Mouse (Mus musculus) heart, adult 2 months (tissue): ENCODE data around the gene Olfr652.

ENCODE experiments used
- CTCF ChIP-seq: fragments of 200-600 bp; IDR thresholded peaks from 2 replicates; pipeline ENCODE4 v1.8.1; 2022; ENCODE audit warnings: antibody characterized with exemption, mild to moderate bottlenecking, moderate library complexity
- EP300 ChIP-seq: fragments of 200-500 bp; IDR thresholded peaks from 2 replicates; pipeline ENCODE4 v1.6.1; 2011; ENCODE audit warnings: low read depth, low read length, control low read depth; ENCODE audit not compliant: insufficient read depth
- POLR2A ChIP-seq: fragments of 200-500 bp; IDR thresholded peaks from 2 replicates; pipeline ENCODE4 v1.6.1; 2011; ENCODE audit warnings: mild to moderate bottlenecking, low read depth, low read length, control low read depth; ENCODE audit not compliant: insufficient read depth

DNA sequence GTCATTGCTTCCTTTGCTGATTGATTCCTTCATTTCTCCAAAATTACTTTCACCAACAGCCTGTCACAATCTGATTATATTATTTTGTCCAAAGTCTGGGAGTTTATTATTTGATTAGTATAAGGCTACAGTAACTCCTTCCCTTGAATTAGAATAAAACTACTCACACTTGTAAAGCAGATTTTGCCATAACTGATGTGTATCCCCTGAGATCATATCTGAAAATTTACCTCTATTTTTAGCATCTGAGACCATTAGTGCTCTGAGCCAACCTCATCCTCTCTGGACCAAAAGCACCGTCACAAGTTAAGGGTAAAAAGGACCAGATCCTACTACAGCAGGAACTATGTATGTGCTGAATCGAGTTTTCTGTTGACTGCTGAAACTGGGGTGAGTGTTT, 16.3 kb downstream of the Olfr652 start, which contains the start of gene Olfr653:
- no peak for TF ChIP-seq CTCF
- TF ChIP-seq EP300 = no peak
- TF ChIP-seq POLR2A = no peak
